Mouse (Mus musculus): ENCODE measurements around the gene Smim24. TPM values are rescaled to one million over a fixed set of nuclear protein-coding genes. Genes with fewer than 3 reads are reported as not detected.

Smim24 gene
- polyA plus RNA-seq, 1 experiment from 2014 or later = 1.2 TPM

DNA sequence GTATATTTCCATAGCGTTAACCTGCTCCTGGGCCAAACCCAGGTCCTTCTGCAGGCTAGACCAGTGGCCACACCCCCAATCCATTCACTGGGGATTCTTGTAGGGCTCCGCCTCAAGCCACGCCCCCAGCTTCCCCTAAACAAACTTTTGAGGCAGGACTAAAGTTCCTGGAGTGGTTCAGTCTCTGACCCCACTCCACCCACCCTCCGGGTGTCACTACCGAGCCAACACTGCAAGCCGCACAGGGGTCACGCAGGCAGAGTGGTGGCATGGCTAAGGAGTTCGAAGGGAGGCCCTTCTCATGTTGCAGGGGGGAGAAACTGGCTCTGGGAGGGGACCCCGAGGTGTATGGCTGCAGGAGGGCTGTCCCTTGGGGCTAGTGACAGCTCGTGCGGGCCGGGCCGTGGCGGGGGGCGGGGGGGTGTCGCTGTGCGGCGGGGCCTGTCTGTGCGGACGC lies 36.8 kb downstream of the Smim24 start:
- Histone ChIP-seq H3K9me3 (ENCODE audit: control insufficient read depth, low read length) (no peaks in the 10 kb centered on the region), H3K4me1 (ENCODE audit: control insufficient read depth, insufficient read depth, low read length) (peaks cover 20% of the 10 kb centered on the region), H3K27ac (replicated peaks; ENCODE audit: low read depth, low read length) (peak overlapping the region; percentile 94), H3K36me3 (ENCODE audit: control insufficient read depth, insufficient read depth, low read length) (no peaks in the 10 kb centered on the region), H3K9ac (replicated peaks; ENCODE audit: low read length) (peak overlapping the region; percentile 89), H3K4me2 (ENCODE audit: low read length) (peak overlapping the region; percentile 90), H3K27me3 (ENCODE audit: control insufficient read depth, insufficient read depth, low read length) (peaks cover 23% of the 10 kb centered on the region; the same call in 1 of the 2 replicates), H3K4me3 (replicated peaks; ENCODE audit: low read depth, low read length) (peak overlapping the region; percentile 82)
- WGBS = 1% methylated on average over 20 of the region's 20 CpGs
- ATAC-seq (ENCODE audit: low FRiP score, low TSS enrichment) (0 out of 2 replicates have a peak, but pooled peaks have one; percentile 1), DNase-seq (peak; percentile 77)

DNA sequence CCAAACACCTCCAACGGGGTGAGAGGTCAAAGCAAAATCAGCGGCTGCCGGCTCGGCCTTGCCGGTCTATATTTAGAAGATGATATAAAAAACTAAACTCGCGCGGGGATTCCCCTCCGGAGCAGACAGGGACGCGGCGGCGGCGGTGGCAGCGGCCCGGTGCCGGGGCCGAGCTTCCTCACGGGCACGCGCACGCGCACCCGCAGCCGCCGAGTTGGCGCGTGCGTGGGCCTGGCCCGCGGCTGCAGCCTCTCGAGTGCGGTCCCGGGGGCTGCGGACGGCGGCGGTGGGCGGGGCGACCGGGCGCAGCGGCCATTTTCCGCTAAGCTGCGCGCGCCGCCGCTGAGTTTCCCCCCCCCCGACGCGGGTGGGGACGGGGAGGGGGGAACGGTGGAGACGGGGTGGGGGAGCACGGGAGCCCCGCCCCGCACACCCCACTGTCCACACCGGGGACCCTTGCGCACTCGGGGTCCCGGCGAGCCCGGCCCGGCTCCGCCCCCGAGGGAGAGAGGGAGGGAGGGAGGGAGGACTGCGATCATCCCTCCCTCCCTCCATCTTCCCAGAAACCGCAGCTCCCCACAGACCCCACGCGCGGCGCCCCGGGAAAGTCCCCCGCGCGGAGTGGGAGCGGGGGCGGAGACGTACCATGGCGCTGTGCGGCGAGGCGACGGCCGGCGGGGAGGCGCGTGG lies 37.4 kb downstream of the Smim24 start:
- ATAC-seq (ENCODE audit: low FRiP score, low TSS enrichment) (peak; percentile 31; the same call in 1 of the 2 replicates), DNase-seq (peak; percentile 93)
- Histone ChIP-seq H3K4me1 (ENCODE audit: control insufficient read depth, insufficient read depth, low read length) (peaks cover 15% of the 10 kb centered on the region), H3K27me3 (ENCODE audit: control insufficient read depth, insufficient read depth, low read length) (peaks cover 21% of the 10 kb centered on the region; the same call in 1 of the 2 replicates), H3K9ac (replicated peaks; ENCODE audit: low read length) (peak overlapping the region; percentile 89), H3K9me3 (ENCODE audit: control insufficient read depth, low read length) (no peaks in the 10 kb centered on the region), H3K36me3 (ENCODE audit: control insufficient read depth, insufficient read depth, low read length) (no peaks in the 10 kb centered on the region), H3K4me2 (ENCODE audit: low read length) (peak overlapping the region; percentile 90), H3K4me3 (replicated peaks; ENCODE audit: low read depth, low read length) (peak overlapping the region; percentile 82), H3K27ac (replicated peaks; ENCODE audit: low read depth, low read length) (peak overlapping the region; percentile 94)
- under 1% methylated on average over 69 of the region's 89 CpGs for WGBS

DNA sequence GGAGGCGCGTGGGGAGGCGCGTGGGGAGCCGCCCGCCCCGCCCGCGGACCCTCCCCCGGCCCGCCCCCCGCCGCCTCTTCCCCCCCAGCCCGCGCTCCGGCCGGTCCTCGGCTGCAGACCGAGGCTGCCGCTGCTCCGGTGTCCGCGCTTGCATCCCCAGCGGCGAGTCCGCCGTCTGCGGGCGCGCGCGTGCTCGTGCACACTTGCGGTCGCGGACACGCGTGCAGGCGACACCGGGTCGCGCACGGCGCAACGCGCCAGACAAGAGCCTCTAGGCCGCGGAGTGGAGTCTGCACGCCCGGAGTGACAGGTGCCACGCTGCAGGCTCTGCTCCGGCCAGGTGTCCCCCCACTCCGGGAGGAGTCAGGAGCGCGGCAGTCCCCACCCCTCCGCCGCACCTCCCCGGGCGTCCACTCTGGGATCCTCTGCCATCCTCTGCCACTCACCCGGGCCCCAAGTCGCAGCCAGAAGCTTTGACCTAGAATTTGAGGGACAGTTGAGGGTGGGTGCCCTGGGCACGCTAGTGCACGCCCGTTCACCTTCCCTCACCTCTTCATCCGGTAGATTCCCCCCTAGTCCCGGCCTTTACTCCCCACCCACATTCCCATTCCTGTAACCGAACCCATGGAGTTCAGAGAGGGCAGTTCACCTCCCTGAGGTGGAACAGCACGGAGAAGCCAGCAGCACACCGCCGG lies 38.1 kb downstream of the Smim24 start:
- Histone ChIP-seq H3K36me3 (ENCODE audit: control insufficient read depth, insufficient read depth, low read length) (no peaks in the 10 kb centered on the region), H3K27me3 (ENCODE audit: control insufficient read depth, insufficient read depth, low read length) (peaks cover 14% of the 10 kb centered on the region; the same call in 1 of the 2 replicates), H3K4me1 (ENCODE audit: control insufficient read depth, insufficient read depth, low read length) (peaks cover 15% of the 10 kb centered on the region), H3K4me2 (ENCODE audit: low read length) (peak overlapping the region; percentile 90), H3K4me3 (replicated peaks; ENCODE audit: low read depth, low read length) (peak overlapping the region; percentile 82), H3K9me3 (ENCODE audit: control insufficient read depth, low read length) (no peaks in the 10 kb centered on the region), H3K27ac (replicated peaks; ENCODE audit: low read depth, low read length) (peak overlapping the region; percentile 94), H3K9ac (replicated peaks; ENCODE audit: low read length) (peak overlapping the region; percentile 89)
- DNase-seq = peak; percentile 84
- WGBS = 1% methylated on average over 56 of the region's 70 CpGs
- ATAC-seq (ENCODE audit: low FRiP score, low TSS enrichment) = 0 out of 2 replicates have a peak, but pooled peaks have one; percentile 7

DNA sequence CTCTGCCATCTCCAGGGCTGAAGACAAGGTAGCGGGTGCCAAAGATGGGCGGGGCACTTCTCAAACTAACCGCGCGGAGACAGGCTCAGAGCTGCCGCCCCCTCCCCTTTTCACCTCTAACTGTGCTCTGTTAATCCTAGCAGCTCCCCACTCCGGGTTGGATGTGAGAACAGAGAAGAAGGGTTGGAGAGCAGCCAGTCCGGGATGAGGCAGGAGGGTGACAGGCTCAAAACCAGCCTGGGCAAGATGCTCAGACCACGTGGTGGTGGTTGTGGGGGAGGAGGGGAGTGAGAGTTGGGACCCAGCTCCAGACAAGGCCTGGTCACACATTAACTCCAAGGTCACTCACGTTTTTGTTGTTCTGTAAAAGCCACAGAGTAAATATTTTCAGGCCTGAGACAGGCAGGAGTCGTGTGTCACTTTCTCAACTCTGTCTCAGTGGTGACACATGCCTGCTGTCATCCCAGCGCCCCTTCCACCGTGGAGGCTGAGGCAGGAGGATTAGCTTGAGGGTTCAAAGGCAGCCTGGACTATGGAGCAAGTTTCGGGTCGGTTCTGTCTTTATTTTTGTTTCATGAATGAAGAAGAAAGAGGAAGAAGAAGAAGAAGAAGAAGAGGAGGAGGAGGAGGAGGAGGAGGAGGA lies 38.8 kb downstream of the Smim24 start:
- DNase-seq (peak; percentile 65), ATAC-seq (ENCODE audit: low FRiP score, low TSS enrichment) (no peak)
- Histone ChIP-seq H3K27me3 (ENCODE audit: control insufficient read depth, insufficient read depth, low read length) (peaks cover 13% of the 10 kb centered on the region; the same call in 1 of the 2 replicates), H3K36me3 (ENCODE audit: control insufficient read depth, insufficient read depth, low read length) (no peaks in the 10 kb centered on the region), H3K27ac (replicated peaks; ENCODE audit: low read depth, low read length) (no peak overlapping the region), H3K9ac (replicated peaks; ENCODE audit: low read length) (no peak overlapping the region; the same call in 1 of the 2 replicates), H3K4me2 (ENCODE audit: low read length) (peak overlapping the region; percentile 90), H3K9me3 (ENCODE audit: control insufficient read depth, low read length) (no peaks in the 10 kb centered on the region), H3K4me1 (ENCODE audit: control insufficient read depth, insufficient read depth, low read length) (peaks cover 12% of the 10 kb centered on the region), H3K4me3 (replicated peaks; ENCODE audit: low read depth, low read length) (peak overlapping the region; percentile 82)
- WGBS = 15% methylated on average over 15 of the region's 15 CpGs

DNA sequence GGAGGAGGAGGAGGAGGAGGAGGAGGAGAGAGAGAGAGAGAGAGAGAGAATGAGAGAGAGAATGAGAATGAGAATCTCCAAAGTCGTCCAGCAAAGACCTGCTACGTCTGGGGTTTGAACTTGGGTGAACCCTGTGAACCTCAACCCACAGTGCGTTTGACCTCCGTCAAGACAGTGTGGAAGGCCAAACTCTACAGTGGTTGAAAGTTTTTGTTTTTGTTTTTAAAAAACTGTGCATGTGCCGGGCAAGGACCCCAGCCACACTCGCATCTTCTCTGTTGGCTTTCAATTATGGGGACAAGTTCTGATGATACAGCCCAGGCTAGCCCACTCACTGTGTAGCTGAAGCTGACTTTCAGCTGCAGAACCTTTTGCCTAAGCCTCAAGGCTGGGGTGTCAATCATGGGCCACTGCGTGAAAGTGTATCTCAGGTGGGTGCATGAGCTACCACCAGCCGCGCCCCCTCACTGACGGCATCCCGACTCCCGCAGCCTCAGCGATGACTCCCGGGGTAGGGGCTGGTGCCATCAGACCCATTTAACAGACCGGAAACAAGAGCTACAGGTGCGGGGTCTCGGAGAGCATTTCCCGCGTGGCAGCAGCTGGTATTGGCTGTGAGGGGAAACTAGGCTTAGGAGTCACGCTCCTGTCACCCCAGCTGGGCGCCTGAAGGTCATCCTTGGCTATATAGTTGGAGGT lies 39.5 kb downstream of the Smim24 start:
- 66% methylated on average over 21 of the region's 21 CpGs for WGBS
- Histone ChIP-seq H3K27ac (replicated peaks; ENCODE audit: low read depth, low read length) (no peak overlapping the region), H3K4me3 (replicated peaks; ENCODE audit: low read depth, low read length) (no peak overlapping the region), H3K27me3 (ENCODE audit: control insufficient read depth, insufficient read depth, low read length) (peaks cover 12% of the 10 kb centered on the region; the same call in 1 of the 2 replicates), H3K9ac (replicated peaks; ENCODE audit: low read length) (no peak overlapping the region), H3K36me3 (ENCODE audit: control insufficient read depth, insufficient read depth, low read length) (no peaks in the 10 kb centered on the region), H3K4me2 (ENCODE audit: low read length) (peak overlapping the region; percentile 52), H3K4me1 (ENCODE audit: control insufficient read depth, insufficient read depth, low read length) (peaks cover 8% of the 10 kb centered on the region; the same call in 1 of the 2 replicates), H3K9me3 (ENCODE audit: control insufficient read depth, low read length) (no peaks in the 10 kb centered on the region)
- DNase-seq (peak; percentile 11), ATAC-seq (ENCODE audit: low FRiP score, low TSS enrichment) (peak; percentile 16)

DNA sequence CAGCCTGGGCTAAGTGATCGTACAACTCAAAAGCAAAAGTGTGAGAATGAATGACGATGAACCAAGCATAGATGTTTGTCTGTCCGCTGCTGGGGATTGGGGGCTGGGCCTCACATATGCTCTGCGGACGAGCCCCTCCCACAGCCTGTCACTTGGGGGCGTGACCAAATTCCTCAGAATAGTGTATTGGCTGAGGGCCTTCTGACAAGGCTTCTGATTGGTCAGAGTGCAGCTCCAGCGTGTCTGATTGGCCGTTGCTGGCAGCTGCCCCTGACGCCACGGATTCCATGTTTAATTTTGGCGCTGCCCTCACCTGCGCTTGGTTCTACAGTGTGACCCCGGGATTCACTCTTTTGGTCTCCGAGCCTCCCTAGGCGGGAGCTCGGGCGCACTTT lies 40.0 kb downstream of the Smim24 start:
- Histone ChIP-seq H3K4me1 (ENCODE audit: control insufficient read depth, insufficient read depth, low read length) (peaks cover 8% of the 10 kb centered on the region; the same call in 1 of the 2 replicates), H3K27ac (replicated peaks; ENCODE audit: low read depth, low read length) (no peak overlapping the region), H3K36me3 (ENCODE audit: control insufficient read depth, insufficient read depth, low read length) (no peaks in the 10 kb centered on the region), H3K27me3 (ENCODE audit: control insufficient read depth, insufficient read depth, low read length) (peaks cover 7% of the 10 kb centered on the region; the same call in 1 of the 2 replicates), H3K9me3 (ENCODE audit: control insufficient read depth, low read length) (no peaks in the 10 kb centered on the region), H3K9ac (replicated peaks; ENCODE audit: low read length) (no peak overlapping the region; the same call in 1 of the 2 replicates), H3K4me2 (ENCODE audit: low read length) (peak overlapping the region; percentile 52), H3K4me3 (replicated peaks; ENCODE audit: low read depth, low read length) (peak overlapping the region; percentile 20; the same call in 1 of the 2 replicates)
- DNase-seq (peak; percentile 97), ATAC-seq (ENCODE audit: low FRiP score, low TSS enrichment) (peak; percentile 87)
- WGBS = 4% methylated on average over 17 of the region's 17 CpGs

DNA sequence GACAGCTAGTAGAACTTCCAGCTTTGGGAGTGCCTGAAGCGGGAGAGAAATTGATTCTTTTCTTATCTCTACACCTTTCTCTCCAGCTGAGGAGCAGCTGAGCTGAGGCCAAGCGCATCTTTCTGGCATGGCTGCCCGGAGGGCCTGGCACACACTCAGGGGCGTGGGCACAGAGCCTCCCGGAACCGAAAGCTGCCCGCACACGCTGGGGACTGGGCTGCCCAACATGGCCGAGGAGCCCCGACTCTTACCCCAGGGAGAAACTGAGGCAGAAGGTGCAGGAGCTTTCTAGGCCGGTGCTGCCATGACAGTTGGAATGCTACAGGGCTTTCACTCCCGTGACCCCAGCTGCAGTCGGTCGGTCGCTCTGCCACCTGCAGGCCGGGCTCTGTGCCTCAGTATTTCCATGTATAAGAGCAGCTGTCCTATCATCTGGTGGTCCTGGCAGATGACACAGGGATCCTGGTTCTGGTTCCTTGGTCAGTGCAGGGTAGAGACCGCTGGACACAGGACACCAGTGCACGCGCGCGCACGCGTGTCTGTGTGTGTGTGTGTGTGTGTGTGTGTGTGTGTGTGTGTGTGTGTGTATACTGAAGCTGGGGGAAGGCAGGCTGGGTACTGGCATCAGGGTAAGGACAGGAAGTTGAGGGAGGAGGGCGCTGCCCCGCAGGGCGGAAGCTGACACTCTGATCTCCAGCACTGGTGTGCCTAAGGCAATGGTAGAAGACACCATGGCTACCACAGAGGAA lies 40.9 kb downstream of the Smim24 start:
- Histone ChIP-seq H3K9me3 (ENCODE audit: control insufficient read depth, low read length) (no peaks in the 10 kb centered on the region), H3K4me2 (ENCODE audit: low read length) (peak overlapping the region; percentile 52), H3K4me1 (ENCODE audit: control insufficient read depth, insufficient read depth, low read length) (peaks cover 8% of the 10 kb centered on the region; the same call in 1 of the 2 replicates), H3K27ac (replicated peaks; ENCODE audit: low read depth, low read length) (no peak overlapping the region), H3K36me3 (ENCODE audit: control insufficient read depth, insufficient read depth, low read length) (no peaks in the 10 kb centered on the region), H3K27me3 (ENCODE audit: control insufficient read depth, insufficient read depth, low read length) (no peaks in the 10 kb centered on the region; the same call in 1 of the 2 replicates), H3K9ac (replicated peaks; ENCODE audit: low read length) (no peak overlapping the region), H3K4me3 (replicated peaks; ENCODE audit: low read depth, low read length) (no peak overlapping the region)
- 80% methylated on average over 26 of the region's 26 CpGs for WGBS
- no peak for ATAC-seq (ENCODE audit: low FRiP score, low TSS enrichment)
- peak; percentile 3 for DNase-seq
